Mouse (Mus musculus): ENCODE measurements around the gene Atrip. TPM values are rescaled to one million over a fixed set of nuclear protein-coding genes. Genes with fewer than 3 reads are reported as not detected.

Atrip gene
- polyA plus RNA-seq, 1 experiment from 2014 or later = 27.3 TPM

DNA sequence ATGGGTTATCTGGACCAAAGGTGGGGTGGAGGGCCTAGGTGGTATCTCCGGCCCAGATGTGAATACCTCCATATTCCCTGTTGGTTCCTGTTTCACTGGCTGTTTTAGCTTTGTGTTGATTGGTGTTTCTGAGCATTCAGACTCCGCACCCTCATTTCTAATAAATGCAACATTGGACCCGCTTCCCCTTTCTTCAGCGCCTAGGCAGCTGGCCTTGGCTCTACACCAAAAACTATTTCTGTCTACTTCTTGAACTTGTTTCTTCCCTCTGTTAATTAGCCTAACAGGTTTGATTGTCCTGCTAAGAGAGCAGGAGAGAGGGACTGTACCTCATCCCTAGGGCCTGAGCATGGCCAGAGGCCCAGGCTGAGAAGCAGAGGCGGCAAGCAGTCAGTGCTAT, 16.4 kb downstream of the Atrip start:
- Histone ChIP-seq H3K27ac (ENCODE audit: low read depth, low read length) (no peak overlapping the region), H3K27me3 (replicated peaks; ENCODE audit: control insufficient read depth, insufficient read depth, low read length) (no peaks in the 10 kb centered on the region), H3K36me3 (ENCODE audit: control insufficient read depth, insufficient read depth, low read length) (peaks cover 48% of the 10 kb centered on the region), H3K9ac (ENCODE audit: low read length) (no peak overlapping the region), H3K4me1 (ENCODE audit: control insufficient read depth, insufficient read depth, low read length) (0 out of 2 replicates have a peak, but pooled peaks cover 2% of the 10 kb centered on the region), H3K4me3 (ENCODE audit: low read depth, low read length) (no peak overlapping the region), H3K9me3 (replicated peaks; ENCODE audit: control insufficient read depth, low read length) (no peaks in the 10 kb centered on the region), H3K4me2 (ENCODE audit: low read length) (no peak overlapping the region)
- ATAC-seq (no peak), DNase-seq (ENCODE audit: low spot score) (no peak)
- 92% methylated on average over 5 of the region's 5 CpGs for WGBS

DNA sequence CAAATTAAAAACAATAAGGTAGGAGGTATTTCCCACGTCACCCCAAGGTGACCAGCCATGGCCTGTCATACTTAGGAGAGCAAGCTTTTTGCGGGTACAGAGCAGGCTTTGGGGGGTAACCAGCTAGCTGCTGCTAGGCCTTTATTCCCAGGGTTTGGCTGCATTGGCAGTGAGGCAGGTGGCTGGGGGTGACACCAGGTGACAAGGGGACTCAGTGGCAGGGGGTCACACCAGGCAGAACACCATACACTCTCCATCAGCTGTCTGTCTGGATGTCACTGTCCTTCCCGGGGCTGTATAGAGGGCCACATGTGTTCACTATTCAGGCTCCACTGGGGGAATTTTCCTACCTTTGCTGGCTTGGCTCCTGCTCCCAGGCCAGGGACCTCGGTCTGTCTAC, 17.0 kb downstream of the Atrip start:
- no peaks in the 10 kb centered on the region for H3K27me3 ChIP-seq (replicated peaks; ENCODE audit: control insufficient read depth, insufficient read depth, low read length)
- no peak overlapping the region for H3K4me3 ChIP-seq (ENCODE audit: low read depth, low read length)
- H3K9me3 ChIP-seq (replicated peaks; ENCODE audit: control insufficient read depth, low read length) = no peaks in the 10 kb centered on the region
- H3K9ac ChIP-seq (ENCODE audit: low read length) = no peak overlapping the region
- ATAC-seq (no peak), DNase-seq (ENCODE audit: low spot score) (no peak)
- H3K4me2 ChIP-seq (ENCODE audit: low read length) = no peak overlapping the region
- H3K36me3 ChIP-seq (ENCODE audit: control insufficient read depth, insufficient read depth, low read length) = peaks cover 42% of the 10 kb centered on the region
- WGBS = 84% methylated on average over 4 of the region's 4 CpGs
- 0 out of 2 replicates have a peak, but pooled peaks cover 2% of the 10 kb centered on the region for H3K4me1 ChIP-seq (ENCODE audit: control insufficient read depth, insufficient read depth, low read length)
- no peak overlapping the region for H3K27ac ChIP-seq (ENCODE audit: low read depth, low read length)

DNA sequence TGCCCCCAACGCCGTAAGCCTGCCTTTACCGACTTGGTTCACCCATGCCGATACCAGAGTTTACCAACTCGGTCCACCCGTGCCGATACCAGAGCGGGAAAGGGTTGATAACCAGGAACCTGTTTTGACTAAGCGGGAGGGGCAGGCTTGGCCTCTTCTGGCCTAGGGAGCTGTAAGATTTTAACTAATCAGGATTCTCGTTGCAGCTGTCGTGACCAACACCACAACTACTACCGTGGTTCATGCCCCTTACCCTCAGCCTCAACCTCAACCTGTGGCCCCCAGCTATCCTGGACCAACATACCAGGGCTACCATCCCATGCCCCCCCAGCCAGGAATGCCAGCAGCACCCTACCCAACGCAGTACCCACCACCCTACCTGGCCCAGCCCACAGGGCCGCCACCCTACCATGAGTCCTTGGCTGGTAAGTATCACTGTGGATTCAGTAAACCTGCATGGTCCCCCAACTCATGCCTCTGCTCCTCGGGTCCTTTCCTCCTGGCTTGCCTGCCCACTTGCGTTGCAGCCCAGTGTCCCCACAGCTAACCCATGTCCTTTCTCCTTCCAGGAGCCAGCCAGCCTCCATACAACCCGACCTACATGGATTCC, 17.7 kb downstream of the Atrip start:
- DNase-seq (ENCODE audit: low spot score) (no peak), ATAC-seq (no peak)
- Histone ChIP-seq H3K27me3 (replicated peaks; ENCODE audit: control insufficient read depth, insufficient read depth, low read length) (no peaks in the 10 kb centered on the region), H3K27ac (ENCODE audit: low read depth, low read length) (no peak overlapping the region), H3K9me3 (replicated peaks; ENCODE audit: control insufficient read depth, low read length) (no peaks in the 10 kb centered on the region), H3K9ac (ENCODE audit: low read length) (no peak overlapping the region), H3K4me1 (ENCODE audit: control insufficient read depth, insufficient read depth, low read length) (0 out of 2 replicates have a peak, but pooled peaks cover 2% of the 10 kb centered on the region), H3K36me3 (ENCODE audit: control insufficient read depth, insufficient read depth, low read length) (peaks cover 38% of the 10 kb centered on the region), H3K4me3 (ENCODE audit: low read depth, low read length) (no peak overlapping the region), H3K4me2 (ENCODE audit: low read length) (no peak overlapping the region)
- WGBS = 94% methylated on average over 17 of the region's 17 CpGs

DNA sequence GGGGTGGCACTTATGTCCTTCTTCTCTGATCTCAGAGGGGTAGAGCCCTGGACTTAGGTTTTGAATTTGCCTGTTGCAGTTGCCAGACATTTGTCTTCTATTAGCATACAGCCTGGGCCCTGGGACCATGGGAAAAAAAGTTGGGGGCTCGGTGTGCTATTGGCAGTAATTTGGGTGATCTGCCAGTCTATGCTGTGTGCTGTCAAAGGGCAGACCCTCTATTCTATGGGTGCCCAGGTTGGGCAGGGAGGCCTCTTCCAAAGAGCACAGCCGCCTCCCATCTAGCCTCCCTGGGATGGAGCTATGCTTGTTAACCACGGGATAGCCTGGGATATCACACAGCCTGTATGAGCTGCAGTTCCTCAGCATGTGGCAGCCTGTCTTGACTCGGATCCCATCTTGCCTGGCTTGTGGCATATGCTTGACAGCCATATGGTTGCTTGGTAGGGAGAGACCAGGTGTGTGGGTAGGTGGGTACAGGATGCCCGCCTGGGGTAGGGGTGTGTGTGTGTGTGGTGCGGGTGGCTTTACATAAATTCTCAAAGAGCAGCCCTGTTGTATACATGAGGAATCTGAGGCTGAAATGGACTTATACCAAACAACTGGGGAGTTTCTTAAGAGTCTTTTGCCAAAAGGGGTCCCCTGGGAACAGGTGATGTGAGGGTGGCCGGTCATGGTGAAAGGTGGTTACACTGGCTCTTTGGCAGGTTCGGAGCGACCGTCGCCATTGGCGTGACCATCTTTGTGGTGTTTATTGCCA, 18.5 kb downstream of the Atrip start:
- WGBS = 87% methylated on average over 12 of the region's 12 CpGs
- Histone ChIP-seq H3K36me3 (ENCODE audit: control insufficient read depth, insufficient read depth, low read length) (peaks cover 30% of the 10 kb centered on the region), H3K9me3 (replicated peaks; ENCODE audit: control insufficient read depth, low read length) (no peaks in the 10 kb centered on the region), H3K27ac (ENCODE audit: low read depth, low read length) (peak overlapping the region; percentile 48; the same call in 1 of the 2 replicates), H3K4me3 (ENCODE audit: low read depth, low read length) (peak overlapping the region; percentile 25), H3K4me2 (ENCODE audit: low read length) (peak overlapping the region; percentile 46), H3K27me3 (replicated peaks; ENCODE audit: control insufficient read depth, insufficient read depth, low read length) (no peaks in the 10 kb centered on the region), H3K9ac (ENCODE audit: low read length) (peak overlapping the region; percentile 43), H3K4me1 (ENCODE audit: control insufficient read depth, insufficient read depth, low read length) (0 out of 2 replicates have a peak, but pooled peaks cover 2% of the 10 kb centered on the region)
- no peak for DNase-seq (ENCODE audit: low spot score)
- ATAC-seq = no peak

DNA sequence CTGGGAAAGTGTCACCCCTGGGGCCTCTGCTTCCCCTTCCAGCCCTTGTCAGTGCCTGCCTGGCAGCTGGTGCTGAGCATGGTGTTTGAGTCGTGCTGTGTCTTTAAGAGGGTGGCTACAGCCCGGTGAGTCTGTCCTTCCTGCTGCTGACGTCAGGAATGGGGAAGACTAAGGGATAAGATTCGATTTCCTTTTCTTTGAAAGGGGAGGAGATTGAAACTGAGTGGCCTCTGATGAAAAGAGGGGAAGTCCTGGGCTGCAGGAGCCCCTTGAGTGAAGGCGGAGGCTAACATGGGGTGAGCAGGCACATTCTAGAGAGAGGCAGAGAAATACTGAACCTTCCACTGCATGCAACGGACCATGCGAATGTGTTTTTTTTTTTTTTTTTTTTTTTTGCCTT, 19.2 kb downstream of the Atrip start:
- ATAC-seq = peak; percentile 76
- H3K27me3 ChIP-seq (replicated peaks; ENCODE audit: control insufficient read depth, insufficient read depth, low read length) = no peaks in the 10 kb centered on the region
- DNase-seq (ENCODE audit: low spot score) = peak; percentile 77
- 10% methylated on average over 7 of the region's 7 CpGs for WGBS
- 0 out of 2 replicates have a peak, but pooled peaks cover 2% of the 10 kb centered on the region for H3K4me1 ChIP-seq (ENCODE audit: control insufficient read depth, insufficient read depth, low read length)
- H3K4me2 ChIP-seq (ENCODE audit: low read length) = peak overlapping the region; percentile 46
- peak overlapping the region; percentile 43 for H3K9ac ChIP-seq (ENCODE audit: low read length)
- peaks cover 25% of the 10 kb centered on the region for H3K36me3 ChIP-seq (ENCODE audit: control insufficient read depth, insufficient read depth, low read length)
- peak overlapping the region; percentile 48; the same call in 1 of the 2 replicates for H3K27ac ChIP-seq (ENCODE audit: low read depth, low read length)
- H3K9me3 ChIP-seq (replicated peaks; ENCODE audit: control insufficient read depth, low read length) = no peaks in the 10 kb centered on the region
- H3K4me3 ChIP-seq (ENCODE audit: low read depth, low read length) = peak overlapping the region; percentile 25

DNA sequence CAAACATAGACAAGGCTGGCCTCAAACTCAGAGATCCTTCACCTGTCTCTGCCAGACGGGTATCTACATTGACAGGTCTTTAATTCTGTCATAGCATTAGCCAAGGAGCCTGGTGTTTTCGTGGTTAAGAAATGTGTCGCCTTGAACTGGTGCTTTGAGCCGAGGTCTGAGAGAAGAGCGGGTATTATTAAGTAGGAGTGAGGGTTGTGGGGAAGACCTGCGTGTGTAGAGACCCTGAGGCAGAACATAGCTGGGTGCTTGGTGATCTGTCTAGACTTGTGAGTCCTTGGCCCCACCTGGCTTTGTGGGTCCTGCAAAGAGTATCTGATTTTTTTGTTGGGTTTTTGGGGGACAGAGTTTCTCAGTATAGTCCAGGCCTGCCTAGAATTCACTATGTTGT, 20.1 kb downstream of the Atrip start:
- H3K9me3 ChIP-seq (replicated peaks; ENCODE audit: control insufficient read depth, low read length) = no peaks in the 10 kb centered on the region
- no peaks in the 10 kb centered on the region for H3K27me3 ChIP-seq (replicated peaks; ENCODE audit: control insufficient read depth, insufficient read depth, low read length)
- H3K36me3 ChIP-seq (ENCODE audit: control insufficient read depth, insufficient read depth, low read length) = peaks cover 21% of the 10 kb centered on the region
- DNase-seq (ENCODE audit: low spot score) (no peak), ATAC-seq (no peak)
- H3K4me1 ChIP-seq (ENCODE audit: control insufficient read depth, insufficient read depth, low read length) = 0 out of 2 replicates have a peak, but pooled peaks cover 2% of the 10 kb centered on the region
- H3K4me2 ChIP-seq (ENCODE audit: low read length) = no peak overlapping the region
- no peak overlapping the region for H3K4me3 ChIP-seq (ENCODE audit: low read depth, low read length)
- H3K27ac ChIP-seq (ENCODE audit: low read depth, low read length) = no peak overlapping the region
- H3K9ac ChIP-seq (ENCODE audit: low read length) = no peak overlapping the region
- WGBS = 64% methylated on average over 6 of the region's 6 CpGs

DNA sequence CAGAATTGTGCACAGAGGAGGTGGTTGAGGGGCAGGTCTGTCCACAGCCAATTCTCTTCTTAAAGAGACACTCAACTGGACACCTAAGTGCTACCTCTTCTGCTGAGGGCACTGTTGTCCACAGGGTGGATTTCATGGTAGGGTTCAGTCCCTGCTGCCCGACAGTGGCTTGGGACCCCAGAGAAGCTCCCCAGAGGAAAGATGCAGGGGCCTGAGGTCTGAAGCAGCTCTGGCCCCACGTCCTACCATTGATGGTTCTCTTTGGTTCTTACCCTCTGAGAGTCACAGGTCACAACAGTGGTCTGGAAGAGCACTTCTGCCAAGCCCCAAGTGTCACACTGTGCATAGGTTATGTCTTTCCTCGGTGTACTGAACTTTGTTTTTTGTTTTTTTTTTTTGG, 20.6 kb downstream of the Atrip start:
- 74% methylated on average over 3 of the region's 3 CpGs for WGBS
- no peak for DNase-seq (ENCODE audit: low spot score)
- ATAC-seq = no peak

DNA sequence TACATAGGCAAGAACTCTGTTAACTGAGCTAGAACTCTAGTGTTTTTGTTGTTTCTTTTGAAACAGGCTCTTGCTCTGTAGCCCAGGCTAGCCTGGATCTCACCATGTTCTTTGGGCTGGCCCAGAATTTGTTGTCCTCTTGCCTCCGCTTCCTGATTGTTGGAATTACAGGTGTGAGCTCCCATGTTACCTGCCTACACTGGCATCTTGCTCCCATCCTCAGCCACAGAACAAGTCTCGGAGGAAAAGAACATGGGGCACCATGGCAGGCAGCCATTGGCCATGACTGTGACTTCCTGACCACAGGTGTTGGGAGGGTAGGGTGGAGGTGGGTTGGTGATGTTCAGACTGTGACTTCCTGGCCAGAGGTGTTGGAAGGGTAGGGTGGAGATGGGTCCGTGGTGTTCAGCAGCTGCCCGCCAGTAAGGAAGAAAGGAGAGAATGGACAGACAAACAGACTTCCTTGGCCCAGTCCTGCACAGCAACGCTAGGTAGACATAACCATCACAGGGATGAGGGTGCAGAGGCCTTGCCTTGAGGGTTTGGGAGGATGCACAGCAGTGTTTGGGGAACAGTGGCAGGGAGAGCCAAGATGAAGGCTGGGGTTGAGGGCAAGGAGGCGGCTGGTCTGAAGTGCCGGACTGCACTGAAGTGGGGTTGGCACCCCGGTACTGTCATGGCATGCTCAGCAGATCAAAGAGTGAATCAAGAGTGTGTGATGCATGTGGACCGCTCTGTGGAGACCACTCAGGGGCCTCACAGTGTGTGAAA, 21.2 kb downstream of the Atrip start:
- Histone ChIP-seq H3K4me3 (ENCODE audit: low read depth, low read length) (no peak overlapping the region), H3K9me3 (replicated peaks; ENCODE audit: control insufficient read depth, low read length) (no peaks in the 10 kb centered on the region), H3K4me2 (ENCODE audit: low read length) (no peak overlapping the region), H3K27me3 (replicated peaks; ENCODE audit: control insufficient read depth, insufficient read depth, low read length) (no peaks in the 10 kb centered on the region), H3K9ac (ENCODE audit: low read length) (no peak overlapping the region), H3K27ac (ENCODE audit: low read depth, low read length) (no peak overlapping the region), H3K4me1 (ENCODE audit: control insufficient read depth, insufficient read depth, low read length) (0 out of 2 replicates have a peak, but pooled peaks cover 2% of the 10 kb centered on the region), H3K36me3 (ENCODE audit: control insufficient read depth, insufficient read depth, low read length) (peaks cover 10% of the 10 kb centered on the region)
- DNase-seq (ENCODE audit: low spot score) = no peak
- 88% methylated on average over 9 of the region's 9 CpGs for WGBS
- ATAC-seq = no peak

More for the DNA sequence above, 20.6 kb downstream of the Atrip start:
- Histone ChIP-seq H3K9me3 (replicated peaks; ENCODE audit: control insufficient read depth, low read length) (no peaks in the 10 kb centered on the region), H3K4me3 (ENCODE audit: low read depth, low read length) (no peak overlapping the region), H3K4me1 (ENCODE audit: control insufficient read depth, insufficient read depth, low read length) (0 out of 2 replicates have a peak, but pooled peaks cover 2% of the 10 kb centered on the region), H3K9ac (ENCODE audit: low read length) (no peak overlapping the region), H3K36me3 (ENCODE audit: control insufficient read depth, insufficient read depth, low read length) (peaks cover 17% of the 10 kb centered on the region), H3K27ac (ENCODE audit: low read depth, low read length) (no peak overlapping the region), H3K4me2 (ENCODE audit: low read length) (no peak overlapping the region), H3K27me3 (replicated peaks; ENCODE audit: control insufficient read depth, insufficient read depth, low read length) (no peaks in the 10 kb centered on the region)
